Mouse (Mus musculus) heart, postnatal 25 days (tissue): Measurements from ENCODE around the gene Ppp3ca. TPM values are rescaled to one million over a fixed set of nuclear protein-coding genes. Genes with fewer than 3 reads are reported as not detected.

Experiments
- DNase-seq: peaks from one replicate; pipeline ENCODE4 v3.0.0; 2022; ENCODE audit warnings: low spot score
- intact Hi-C: fragments of 180-260 bp; cut with DNase I; formaldehyde crosslinking; loops from one replicate; pipeline ENCODE4 v1.15.1; 2025
- total RNA-seq, 2 experiments: library from RNA; stranded (reverse); gene quantifications; 2 replicates each; pipeline ENCODE4 v1.2.3; 2021

Gene Ppp3ca
- total RNA-seq, 2 experiments from 2014 or later, result 40.3 to 43.2 TPM

- intact Hi-C loops, result no loop called here
- no peak for DNase-seq
Measured at GRCm38 (mm10) chr3:136749951-136750350, 80.0 kb downstream of the Ppp3ca start.

GRCm38 (mm10) chr3:136752126-136752716 lies 82.3 kb downstream of the Ppp3ca start:
- DNase-seq, result no peak
- intact Hi-C loops, result no loop called here

- intact Hi-C loops, result no loop called here
Measured at GRCm38 (mm10) chr3:136756137-136756536, 86.2 kb downstream of the Ppp3ca start.

GRCm38 (mm10) chr3:136759446-136759845 lies 89.5 kb downstream of the Ppp3ca start:
- no peak for DNase-seq
- intact Hi-C loops, result no loop called here

More at GRCm38 (mm10) chr3:136756137-136756536, 86.2 kb downstream of the Ppp3ca start:
- DNase-seq, result no peak

GRCm38 (mm10) chr3:136761292-136761978 lies 91.5 kb downstream of the Ppp3ca start:
- intact Hi-C loops, result no loop called here
- DNase-seq, result no peak

- DNase-seq, result no peak
- intact Hi-C loops, result no loop called here
Measured at GRCm38 (mm10) chr3:136761979-136762341, 92.0 kb downstream of the Ppp3ca start.

- no peak for DNase-seq
- intact Hi-C loops, result no loop called here
Measured at GRCm38 (mm10) chr3:136763717-136764270, 93.9 kb downstream of the Ppp3ca start.

GRCm38 (mm10) chr3:136765569-136765968 lies 95.6 kb downstream of the Ppp3ca start:
- DNase-seq, result no peak
- intact Hi-C loops, result no loop called here

GRCm38 (mm10) chr3:136768775-136769485 lies 99.0 kb downstream of the Ppp3ca start:
- intact Hi-C loops, result no loop called here
- DNase-seq, result peak; percentile 21

GRCm38 (mm10) chr3:136769486-136769882 lies 99.6 kb downstream of the Ppp3ca start:
- intact Hi-C loops, result no loop called here

GRCm38 (mm10) chr3:136771700-136772099 lies 101.8 kb downstream of the Ppp3ca start:
- intact Hi-C loops, result no loop called here
- DNase-seq, result no peak

More at GRCm38 (mm10) chr3:136769486-136769882, 99.6 kb downstream of the Ppp3ca start:
- no peak for DNase-seq

GRCm38 (mm10) chr3:136773217-136773616 lies 103.3 kb downstream of the Ppp3ca start:
- intact Hi-C loops, result no loop called here
- no peak for DNase-seq

GRCm38 (mm10) chr3:136774196-136774595 lies 104.3 kb downstream of the Ppp3ca start:
- no peak for DNase-seq
- intact Hi-C loops, result no loop called here

GRCm38 (mm10) chr3:136776525-136776924 lies 106.6 kb downstream of the Ppp3ca start:
- intact Hi-C loops, result no loop called here

GRCm38 (mm10) chr3:136777380-136777779 lies 107.5 kb downstream of the Ppp3ca start:
- no peak for DNase-seq
- intact Hi-C loops, result no loop called here

More at GRCm38 (mm10) chr3:136776525-136776924, 106.6 kb downstream of the Ppp3ca start:
- DNase-seq, result no peak

- no peak for DNase-seq
- intact Hi-C loops, result no loop called here
Measured at GRCm38 (mm10) chr3:136777787-136778216, 107.9 kb downstream of the Ppp3ca start.

GRCm38 (mm10) chr3:136780321-136780720 lies 110.4 kb downstream of the Ppp3ca start:
- DNase-seq, result no peak
- intact Hi-C loops, result no loop called here

GRCm38 (mm10) chr3:136782058-136782457 lies 112.1 kb downstream of the Ppp3ca start:
- intact Hi-C loops, result no loop called here
- DNase-seq, result no peak

GRCm38 (mm10) chr3:136785686-136786085 lies 115.8 kb downstream of the Ppp3ca start:
- intact Hi-C loops, result no loop called here
- no peak for DNase-seq

- intact Hi-C loops, result loop anchor here (5.0 kb wide), 1 partner anchor 123 kb away; no protein-coding TSS in a partner anchor
- DNase-seq, result no peak
Measured at GRCm38 (mm10) chr3:136790261-136790871, 120.4 kb downstream of the Ppp3ca start.
